Mouse (Mus musculus) megakaryocyte progenitor cell, adult 5-6 weeks (primary cell): ENCODE results near the gene Pithd1. TPM values are rescaled to one million over a fixed set of nuclear protein-coding genes. Genes with fewer than 3 reads are reported as not detected.

Experiments used
- ATAC-seq: replicated peaks from 2 replicates; pipeline ENCODE4 v1.8.0; 2016; ENCODE audit warnings: mild to moderate bottlenecking, moderate TSS enrichment, inconsistent platforms; ENCODE audit not compliant: poor library complexity
- total RNA-seq, 2 experiments: library from RNA; stranded (forward) in 1 of 2; stranded (reverse) in 1 of 2; fragments of 157-497, 149-512 nt in 1 of 2; fragments of 200-1000 nt in 1 of 2; gene quantifications; 2 replicates each; pipeline versions ENCODE4 v1.2.3 to v1.2.4; 2015 to 2017

Pithd1 gene
- total RNA-seq, 2 experiments from 2014 or later = 22.7 to 31.5 TPM

- peak; percentile 70 for ATAC-seq
These were observed 52.2 kb downstream of the Pithd1 start for GRCm38 (mm10) chr4:135934708-135935500.

- ATAC-seq = peak; percentile 76
These were observed 55.2 kb downstream of the Pithd1 start for GRCm38 (mm10) chr4:135931832-135932231.

- ATAC-seq = no peak
These were observed 56.8 kb downstream of the Pithd1 start for GRCm38 (mm10) chr4:135930239-135930638.

GRCm38 (mm10) chr4:135929828-135930227 is 57.2 kb downstream of the Pithd1 start:
- ATAC-seq = no peak

GRCm38 (mm10) chr4:135929405-135929804 is 57.7 kb downstream of the Pithd1 start:
- no peak for ATAC-seq

GRCm38 (mm10) chr4:135928376-135928775 is 58.7 kb downstream of the Pithd1 start:
- ATAC-seq = no peak

GRCm38 (mm10) chr4:135926861-135927260 is 60.2 kb downstream of the Pithd1 start:
- ATAC-seq = no peak

- no peak for ATAC-seq
These were observed 60.8 kb downstream of the Pithd1 start for GRCm38 (mm10) chr4:135926195-135926808.

Other genes starting within 250 kb of the Pithd1 start
- gene Myom3, start 227.5 kb downstream of the Pithd1 start, total RNA-seq (2015) = not detected in 2 replicates
- gene Myom3, start 227.5 kb downstream of the Pithd1 start, total RNA-seq (2017) = not detected in 2 replicates
- 195 and 208 TPM in 2 replicates for gene Srsf10, start 131.5 kb downstream of the Pithd1 start, total RNA-seq (2015)
- 200 and 240 TPM in 2 replicates for gene Srsf10, start 131.5 kb downstream of the Pithd1 start, total RNA-seq (2017)
- 151 TPM in 2 replicates for gene Pnrc2, start 113.4 kb downstream of the Pithd1 start, total RNA-seq (2015)
- 131 and 154 TPM in 2 replicates for gene Pnrc2, start 113.4 kb downstream of the Pithd1 start, total RNA-seq (2017)
- gene Cnr2, start 91.9 kb downstream of the Pithd1 start, total RNA-seq (2015) = 6.5 and 7.0 TPM in 2 replicates
- 5.2 and 6.7 TPM in 2 replicates for gene Cnr2, start 91.9 kb downstream of the Pithd1 start, total RNA-seq (2017)
- gene Fuca1, start 66.5 kb downstream of the Pithd1 start, total RNA-seq (2015) = 27.9 and 39.3 TPM in 2 replicates
- gene Fuca1, start 66.5 kb downstream of the Pithd1 start, total RNA-seq (2017) = 122 and 139 TPM in 2 replicates
- 51.4 and 52.1 TPM in 2 replicates for gene Hmgcl, start 40.8 kb downstream of the Pithd1 start, total RNA-seq (2015)
- gene Hmgcl, start 40.8 kb downstream of the Pithd1 start, total RNA-seq (2017) = 39.7 and 48.1 TPM in 2 replicates
- 4.4 and 5.2 TPM in 2 replicates for gene Gale, start 23.5 kb downstream of the Pithd1 start, total RNA-seq (2015)
- gene Gale, start 23.5 kb downstream of the Pithd1 start, total RNA-seq (2017) = 2.2 and 4.7 TPM in 2 replicates
- gene Lypla2, start 14.6 kb downstream of the Pithd1 start, total RNA-seq (2015) = 37.2 and 42.6 TPM in 2 replicates
- gene Lypla2, start 14.6 kb downstream of the Pithd1 start, total RNA-seq (2017) = 15.7 and 21.9 TPM in 2 replicates
- 55.2 and 58.2 TPM in 2 replicates for gene Eloa, start 34.5 kb upstream of the Pithd1 start, total RNA-seq (2015)
- 50.3 and 56.8 TPM in 2 replicates for gene Eloa, start 34.5 kb upstream of the Pithd1 start, total RNA-seq (2017)
- 1,572 and 1,580 TPM in 2 replicates for gene Rpl11, start 66.2 kb upstream of the Pithd1 start, total RNA-seq (2015)
- gene Rpl11, start 66.2 kb upstream of the Pithd1 start, total RNA-seq (2017) = 841 and 996 TPM in 2 replicates
- 0.44 and 1.4 TPM in 2 replicates for gene Id3, start 156.2 kb upstream of the Pithd1 start, total RNA-seq (2015)
- gene Id3, start 156.2 kb upstream of the Pithd1 start, total RNA-seq (2017) = 1.0 and 2.4 TPM in 2 replicates
- gene E2f2, start 185.1 kb upstream of the Pithd1 start, total RNA-seq (2015) = 5.6 and 7.5 TPM in 2 replicates
- 5.9 and 6.1 TPM in 2 replicates for gene E2f2, start 185.1 kb upstream of the Pithd1 start, total RNA-seq (2017)
- gene Asap3, start 219.1 kb upstream of the Pithd1 start, total RNA-seq (2015) = not detected in 2 replicates
- not detected in 2 replicates for gene Asap3, start 219.1 kb upstream of the Pithd1 start, total RNA-seq (2017)